Mouse (Mus musculus) gastrocnemius, adult 18-20 months (tissue): ENCODE measurements at regions not wholly inside any gene's neighbourhood (a gene's known extent, or its start where the extent isn't known, plus 50 kb on each side); places are given as distances from the start of the nearest gene placed in this dataset.

Experiments
- DNase-seq: peaks from one replicate; pipeline ENCODE4 v3.0.0; 2021; ENCODE audit warnings: low spot score

DNA sequence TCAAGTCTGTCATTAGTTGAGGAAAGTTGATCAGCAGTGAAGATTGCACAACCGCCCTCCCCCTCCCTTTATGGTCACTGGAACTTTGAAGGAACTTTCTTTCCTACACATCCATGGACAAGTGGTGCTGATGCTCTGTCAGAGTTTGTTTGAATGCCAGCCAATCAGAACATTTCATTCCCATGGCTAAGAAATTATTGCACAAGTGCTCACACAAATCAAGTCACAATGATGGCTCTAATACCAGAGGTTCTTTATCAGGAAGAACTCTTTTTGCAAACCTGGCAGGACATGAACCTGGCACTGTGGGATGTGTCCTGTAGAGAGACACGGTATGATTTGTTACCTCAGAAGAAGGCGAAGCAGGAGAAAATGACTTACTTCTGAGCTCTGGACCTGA lies 54.3 kb upstream of the Spry2 start:
- DNase-seq: peak; percentile 39

DNA sequence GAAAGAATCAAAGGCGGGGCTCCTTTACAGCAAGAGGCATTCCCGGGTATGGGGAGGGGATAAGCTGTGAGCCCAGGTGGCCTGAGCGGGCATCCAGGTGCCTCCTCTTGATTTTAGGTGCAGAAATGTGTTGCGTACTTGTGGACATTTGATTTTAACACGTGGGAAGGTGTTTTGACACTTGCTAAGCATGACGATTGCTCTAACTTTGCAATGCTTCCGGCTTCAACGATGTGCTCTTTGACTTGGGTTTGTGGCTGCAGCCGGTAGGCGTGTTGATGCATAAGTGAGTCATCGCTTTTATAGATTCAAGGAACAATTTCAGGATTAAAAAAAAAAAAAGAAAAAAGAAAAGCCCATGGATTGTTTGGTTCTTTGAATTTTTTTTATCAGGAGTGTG lies 58.5 kb upstream of the Spry2 start:
- DNase-seq: no peak

DNA sequence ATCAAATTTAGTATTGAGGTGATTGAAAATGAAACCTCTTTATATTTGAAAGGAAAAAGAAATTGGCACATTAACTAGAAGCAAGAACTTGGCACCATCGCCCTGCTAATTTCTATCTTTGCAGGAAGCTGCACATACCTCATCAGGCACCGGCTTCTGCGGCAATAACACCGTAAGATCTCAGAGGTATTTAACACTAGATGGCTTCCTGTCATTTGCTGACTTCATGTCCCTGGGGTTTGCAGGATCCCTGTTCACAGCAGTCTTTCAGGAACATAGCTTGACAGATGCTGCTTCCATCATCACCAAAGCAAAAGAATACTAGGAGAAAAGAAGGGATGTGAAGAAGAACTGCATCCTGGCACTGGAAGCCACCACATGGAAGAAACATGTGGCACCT lies 60.2 kb upstream of the Spry2 start:
- no peak for DNase-seq

DNA sequence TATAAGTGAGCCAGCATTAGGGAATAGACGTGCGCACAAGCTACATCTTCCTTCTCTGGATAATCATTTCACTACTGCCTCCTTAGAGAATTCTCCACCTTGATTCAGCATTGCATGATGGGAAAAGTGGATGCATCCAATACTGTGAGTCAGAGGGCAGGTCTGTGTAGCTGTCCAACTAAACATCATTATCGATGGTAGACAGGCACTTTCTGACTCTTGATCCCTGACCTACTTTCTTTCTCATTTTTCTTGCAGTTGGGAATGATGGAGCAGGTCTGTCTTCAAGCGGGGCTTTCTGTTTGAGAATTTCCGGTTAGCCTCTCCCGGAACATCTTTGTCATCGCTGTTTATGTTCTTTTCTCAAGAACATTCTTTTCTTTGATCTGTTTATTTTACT lies 61.4 kb upstream of the Spry2 start:
- peak; percentile 50 for DNase-seq

DNA sequence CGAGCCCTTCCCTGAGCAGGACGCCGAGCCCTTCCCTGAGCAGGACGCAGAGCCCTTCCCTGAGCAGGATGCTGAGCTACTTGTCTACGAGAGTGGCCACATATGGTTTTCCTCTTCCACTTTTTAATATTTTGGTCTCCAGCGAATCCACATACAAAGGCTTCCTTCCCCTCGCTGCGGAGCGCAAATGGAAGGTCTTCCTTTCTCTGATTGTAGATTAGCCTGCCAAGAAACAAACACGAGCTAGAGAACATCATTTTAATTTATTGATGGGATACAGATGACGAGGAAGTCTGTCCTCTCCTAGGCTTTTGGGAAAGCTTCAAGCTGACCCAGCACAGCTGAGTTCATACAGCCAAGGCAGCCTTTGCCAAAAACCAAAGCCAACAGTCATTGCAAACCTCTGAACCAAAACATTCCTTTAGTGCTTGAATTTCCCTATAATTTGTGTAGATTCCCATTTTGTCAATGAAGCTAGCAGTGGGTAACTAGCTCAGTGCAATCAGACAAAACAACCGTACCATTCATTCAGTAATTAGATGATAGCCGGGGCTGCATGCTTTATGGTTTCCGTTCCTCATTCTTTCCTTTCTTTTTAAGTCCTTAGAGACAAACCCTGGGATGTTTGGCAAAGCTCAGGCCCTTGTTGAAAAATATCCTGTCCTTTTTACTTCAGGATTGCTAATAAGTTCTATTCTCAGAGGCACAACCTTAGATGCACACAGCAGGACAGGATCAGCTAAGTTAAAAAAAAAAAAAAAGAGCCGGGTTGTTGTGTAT lies 83.1 kb upstream of the Spry2 start:
- DNase-seq: peak; percentile 61

DNA sequence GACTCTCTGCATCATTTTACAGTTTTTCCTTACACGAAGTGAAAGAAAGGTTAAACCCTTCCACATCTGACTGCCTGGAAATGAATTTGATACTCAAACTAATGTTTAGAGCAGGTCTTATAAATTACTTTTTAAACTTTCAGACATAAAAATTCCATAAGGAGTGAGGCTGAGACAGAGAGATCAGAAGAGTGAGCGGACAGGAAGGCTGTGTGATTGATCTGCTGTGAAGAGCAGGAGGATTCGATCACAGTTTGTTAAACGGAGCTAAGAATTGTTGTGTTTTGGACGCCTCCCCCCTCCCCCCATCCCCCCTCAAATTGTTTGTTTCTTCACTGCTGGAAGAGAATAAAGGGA lies 83.7 kb upstream of the Spry2 start:
- no peak for DNase-seq

DNA sequence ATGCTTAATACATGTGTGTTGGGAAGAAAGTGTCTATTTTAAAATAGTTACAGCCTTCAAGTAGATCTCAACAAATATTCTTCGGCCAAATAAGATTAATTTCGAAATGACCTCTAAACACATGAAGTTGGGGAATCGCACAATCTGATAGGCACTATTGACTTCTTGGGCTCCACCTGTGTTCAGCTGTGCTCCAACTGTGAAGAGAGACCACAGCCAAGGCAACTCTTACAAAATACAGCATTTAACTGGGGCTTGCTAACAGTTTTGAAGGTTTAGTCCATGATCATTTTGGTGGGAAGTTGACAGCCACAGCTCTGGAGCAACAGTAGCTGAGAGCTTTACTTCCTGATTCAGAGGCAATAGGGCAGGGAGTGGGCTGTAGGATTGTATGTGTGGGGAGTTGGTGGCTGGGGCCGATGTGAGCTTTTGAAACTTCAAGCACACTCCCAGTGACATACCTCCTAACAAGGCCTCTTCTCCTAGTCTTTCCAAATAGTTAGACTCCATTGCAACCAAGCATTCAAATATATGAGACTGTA lies 90.8 kb upstream of the Spry2 start:
- no peak for DNase-seq

DNA sequence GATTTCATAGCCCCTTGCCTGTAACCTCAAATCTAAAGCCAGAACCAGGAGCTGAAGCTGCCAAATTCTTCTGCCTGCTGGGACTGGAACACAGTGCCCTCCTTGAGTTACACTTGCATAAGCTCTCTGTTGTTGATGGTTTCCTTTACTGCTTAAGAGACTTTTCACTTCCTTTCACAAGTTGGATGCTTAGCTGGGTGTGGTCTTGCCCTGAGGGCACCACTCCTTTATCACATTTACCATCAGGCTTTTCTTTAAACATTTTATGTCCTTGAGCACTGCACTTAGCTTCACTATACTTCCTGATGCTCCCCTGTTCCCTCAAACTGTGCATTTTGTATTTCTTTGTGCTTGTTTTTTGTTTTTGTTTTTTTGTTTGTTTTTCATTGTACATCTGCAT lies 92.1 kb upstream of the Spry2 start:
- DNase-seq: no peak

DNA sequence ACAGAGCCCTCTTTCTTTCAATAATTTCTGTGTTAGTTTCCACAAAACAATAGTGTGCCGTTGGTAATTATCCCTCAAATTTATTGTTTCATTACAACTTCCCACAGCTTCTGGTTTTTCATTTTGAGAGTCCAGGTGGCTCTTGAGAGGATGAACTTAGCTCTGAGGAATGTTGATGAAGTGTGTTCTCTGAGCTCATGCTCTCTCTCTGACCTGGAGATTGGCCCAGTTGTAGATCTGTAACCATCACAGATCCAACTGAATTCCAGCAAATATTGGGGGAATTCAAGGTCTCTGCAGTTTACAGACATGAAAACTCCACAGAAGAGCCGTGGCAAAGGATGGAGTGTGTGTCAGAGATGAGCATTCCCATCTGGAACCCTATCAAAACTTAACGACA lies 96.5 kb upstream of the Spry2 start:
- peak; percentile 52 for DNase-seq

DNA sequence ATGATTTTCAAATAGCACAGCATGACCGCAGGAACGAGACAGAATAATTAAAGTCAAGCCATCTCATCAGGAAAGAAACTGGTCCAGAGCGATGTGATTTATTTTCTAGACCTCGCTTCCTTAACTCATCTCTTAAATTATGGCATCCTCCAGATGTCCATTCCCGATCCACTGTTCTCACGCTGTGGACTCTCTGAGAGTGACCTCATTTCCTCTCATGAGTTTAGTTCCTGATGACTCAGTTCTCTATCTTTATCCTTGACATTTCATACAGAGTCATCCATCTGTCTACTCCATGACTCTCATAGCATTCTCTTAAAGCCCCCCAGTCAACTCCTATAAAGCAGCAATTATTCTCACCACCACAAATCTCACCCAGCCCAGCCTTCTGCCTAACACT lies 103.2 kb upstream of the Spry2 start:
- DNase-seq: no peak

DNA sequence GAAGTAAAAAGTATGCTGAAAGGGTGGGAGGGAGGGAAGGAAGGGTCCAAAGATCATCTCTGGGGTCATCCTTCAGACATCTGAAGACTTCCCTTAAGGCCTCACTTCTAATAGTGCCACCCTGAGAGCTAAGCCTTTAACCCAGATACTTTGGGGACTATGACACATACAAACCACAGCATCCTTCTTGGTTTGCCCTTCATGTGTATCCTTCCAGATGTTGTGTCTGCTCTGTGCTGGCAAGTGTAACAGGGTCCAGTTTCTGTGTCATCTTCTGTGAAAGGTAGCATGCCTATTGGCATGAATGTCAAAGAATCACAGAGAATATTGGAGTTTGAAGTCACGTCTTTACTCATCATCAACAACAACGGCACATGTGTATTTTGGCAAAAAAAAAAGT lies 98.2 kb upstream of the Trim52 start:
- no peak for DNase-seq

DNA sequence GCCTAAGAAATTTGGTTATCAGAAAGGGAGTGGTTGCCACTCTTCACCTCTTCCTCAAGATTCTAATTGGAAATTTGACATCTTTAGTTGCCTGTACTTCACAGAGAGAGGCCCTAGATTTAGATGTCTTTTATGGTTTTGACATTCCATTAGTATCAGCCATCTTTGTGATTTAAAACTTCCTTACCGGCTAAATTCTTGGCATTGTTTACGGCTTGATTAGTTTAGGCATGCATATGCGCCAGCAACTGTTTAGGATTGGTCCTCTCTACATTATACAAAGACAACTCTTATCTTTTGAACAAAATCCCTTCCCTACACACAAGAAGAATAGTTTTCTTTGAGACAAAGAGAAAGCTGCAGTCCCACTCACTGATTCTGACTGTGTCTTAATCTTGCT lies 97.0 kb upstream of the Trim52 start:
- DNase-seq: no peak

DNA sequence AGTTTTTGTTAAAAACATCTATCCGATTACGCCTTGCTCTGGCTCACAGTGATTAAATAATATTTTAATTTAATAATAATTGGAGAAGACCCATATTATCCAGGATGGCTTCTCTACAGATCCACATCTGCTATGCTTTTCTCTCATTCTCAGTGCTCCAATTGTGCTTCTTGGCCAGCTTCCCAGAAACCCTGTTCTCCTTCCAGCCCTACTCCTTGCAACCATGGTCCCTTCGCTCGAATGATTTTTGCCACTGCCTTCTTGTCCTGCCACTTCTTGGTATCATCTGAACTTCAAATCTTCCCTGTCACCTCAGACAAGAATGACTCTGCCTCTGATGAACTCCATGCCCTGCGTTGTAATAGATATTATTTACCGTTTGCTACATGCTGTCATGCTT lies 95.0 kb upstream of the Trim52 start:
- DNase-seq: peak; percentile 42

DNA sequence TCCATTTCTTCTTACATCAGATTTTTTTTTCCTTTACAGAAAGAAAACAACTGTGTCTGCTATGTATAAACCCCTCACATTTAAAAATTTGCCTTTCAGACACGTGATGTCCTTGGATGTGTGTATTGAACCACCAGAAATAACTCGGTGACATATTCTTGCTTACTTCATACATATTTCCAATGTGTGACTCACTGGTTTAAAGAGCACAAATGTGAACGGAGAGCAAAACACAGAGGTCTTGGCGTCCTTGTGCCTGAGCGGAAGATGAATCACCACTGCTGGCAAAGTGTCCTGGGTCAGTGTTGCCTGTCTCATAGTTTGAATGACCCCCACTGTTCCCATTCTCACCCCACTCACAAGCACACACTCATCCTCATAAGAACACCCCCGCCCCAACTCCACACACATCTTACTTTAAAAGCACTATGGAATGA lies 94.0 kb upstream of the Trim52 start:
- DNase-seq: peak; percentile 77

DNA sequence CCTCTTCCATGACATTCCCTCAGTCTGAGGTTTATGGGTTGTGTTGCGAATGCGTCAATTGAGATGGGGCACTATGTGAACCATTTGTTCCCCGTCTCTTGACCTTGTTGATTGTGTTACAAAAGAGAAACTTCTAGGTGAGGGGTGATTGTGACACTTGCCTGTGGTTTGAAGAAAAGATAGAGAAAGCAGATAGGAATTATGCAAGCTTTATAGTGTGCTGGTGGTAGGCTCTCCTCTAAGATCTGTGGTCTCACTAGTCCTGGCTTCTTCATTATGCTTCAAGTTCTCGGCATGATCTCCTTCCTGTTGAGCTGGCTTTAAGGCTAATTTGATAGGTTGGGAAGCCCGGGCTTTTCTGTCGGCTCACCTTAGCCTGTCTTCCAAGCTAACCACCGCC lies 83.2 kb upstream of the Trim52 start:
- no peak for DNase-seq

DNA sequence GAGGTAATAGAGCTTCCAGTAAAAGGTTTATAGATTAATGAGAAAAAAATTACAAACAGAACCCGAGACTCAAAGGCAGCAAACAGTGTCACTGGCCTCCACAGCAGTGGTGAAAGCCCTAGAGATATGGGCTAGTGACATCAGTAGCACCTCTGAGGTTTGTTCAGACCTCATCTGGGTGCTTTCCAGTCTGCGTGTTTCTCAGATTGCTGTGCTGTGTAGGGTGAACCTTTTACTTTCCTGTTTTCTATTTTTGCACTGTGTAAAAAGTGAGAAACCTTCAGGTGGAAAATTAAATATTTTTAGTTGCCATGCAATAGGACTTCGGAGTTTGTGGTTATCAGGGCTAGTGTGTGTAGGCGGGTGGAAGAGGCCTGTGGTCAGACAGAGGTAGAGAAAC lies 79.2 kb upstream of the Trim52 start:
- no peak for DNase-seq

DNA sequence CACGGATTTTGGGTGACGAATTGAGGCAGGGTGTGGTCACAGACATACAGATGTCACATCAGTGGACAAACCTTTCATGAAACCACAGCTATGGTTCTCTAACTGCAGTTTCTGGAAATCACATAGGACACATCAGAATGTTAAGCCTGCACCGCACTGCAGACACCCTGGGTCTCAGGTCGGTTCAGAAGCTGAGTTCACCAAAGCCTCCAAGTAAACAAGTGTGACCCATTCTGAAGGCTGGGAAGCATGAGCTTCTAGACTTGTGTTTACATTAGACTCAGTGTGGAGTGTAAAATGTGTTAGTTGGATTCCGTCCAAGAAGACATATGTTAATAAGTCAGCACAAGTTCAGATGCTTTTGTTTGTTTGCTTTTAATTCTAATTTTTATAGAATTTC lies 78.3 kb upstream of the Trim52 start:
- no peak for DNase-seq

DNA sequence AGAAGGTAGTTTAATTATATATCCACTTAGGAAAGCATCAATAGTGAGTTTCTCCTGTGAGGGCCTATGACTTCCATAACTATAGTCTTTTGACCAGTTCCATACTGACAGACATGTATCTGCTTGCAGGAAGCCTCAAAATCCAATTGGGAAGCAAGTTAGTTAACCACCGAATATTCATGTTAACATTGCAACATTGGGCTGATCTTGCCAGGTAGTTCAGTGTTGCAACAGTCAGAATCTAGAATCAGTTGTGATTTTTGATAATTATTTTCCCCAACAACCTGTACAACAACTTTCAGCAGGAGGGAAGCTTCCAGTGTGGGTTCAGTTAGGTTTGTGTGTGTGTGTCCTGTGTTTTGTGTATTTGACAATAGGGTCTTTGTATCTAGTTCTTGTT lies 74.9 kb upstream of the Trim52 start:
- DNase-seq: no peak

DNA sequence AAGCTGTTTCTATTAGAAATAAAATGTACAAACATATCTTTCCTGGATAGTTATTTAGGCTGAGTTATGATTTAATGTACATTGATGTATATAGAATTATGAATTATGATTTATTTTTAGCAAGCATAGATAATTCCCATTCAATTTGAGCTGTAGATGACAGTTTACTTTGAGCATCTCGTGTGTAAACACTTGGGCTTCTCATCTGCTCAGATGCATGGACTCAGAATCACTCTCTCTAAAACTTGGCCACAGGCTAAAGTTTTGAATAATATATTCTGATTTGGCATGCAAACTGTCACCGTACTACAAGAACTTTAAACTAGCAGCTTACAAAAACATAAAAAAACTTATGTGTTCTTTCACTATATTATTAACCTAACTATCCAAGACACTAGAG lies 72.2 kb upstream of the Trim52 start:
- DNase-seq: no peak

DNA sequence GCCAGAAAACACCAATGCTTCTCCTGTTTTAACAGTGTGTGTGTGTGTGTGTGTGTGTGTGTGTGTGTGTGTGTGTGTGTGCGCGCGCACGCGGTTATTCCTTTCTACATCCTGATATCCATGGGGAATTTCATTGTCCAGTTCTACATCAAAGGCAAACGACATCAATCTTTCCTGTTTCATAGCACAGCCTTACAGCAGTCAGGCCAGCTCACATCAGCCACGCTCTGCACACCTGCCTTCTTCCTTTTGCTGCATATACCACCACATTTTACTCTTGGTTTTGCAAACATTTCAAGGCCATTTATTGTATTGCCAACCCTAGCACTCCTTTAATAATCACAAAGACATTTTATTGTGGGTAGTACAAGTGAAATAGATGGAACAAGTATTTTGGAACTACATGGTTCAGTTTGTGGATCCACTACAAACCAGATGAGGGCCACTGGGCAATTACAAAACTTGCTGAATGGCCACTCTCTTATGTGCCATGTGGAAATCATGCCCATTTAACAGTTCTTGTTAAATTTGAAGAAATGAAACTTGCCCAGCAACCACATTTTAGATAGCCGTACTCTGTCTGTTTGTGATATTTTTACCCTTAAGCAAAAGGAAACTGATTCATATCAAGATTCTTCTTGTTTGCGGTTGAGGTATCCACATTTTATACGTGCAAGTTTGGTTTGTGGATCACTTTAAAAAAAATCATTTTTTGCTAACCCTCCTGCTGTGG lies 70.9 kb upstream of the Trim52 start:
- no peak for DNase-seq

DNA sequence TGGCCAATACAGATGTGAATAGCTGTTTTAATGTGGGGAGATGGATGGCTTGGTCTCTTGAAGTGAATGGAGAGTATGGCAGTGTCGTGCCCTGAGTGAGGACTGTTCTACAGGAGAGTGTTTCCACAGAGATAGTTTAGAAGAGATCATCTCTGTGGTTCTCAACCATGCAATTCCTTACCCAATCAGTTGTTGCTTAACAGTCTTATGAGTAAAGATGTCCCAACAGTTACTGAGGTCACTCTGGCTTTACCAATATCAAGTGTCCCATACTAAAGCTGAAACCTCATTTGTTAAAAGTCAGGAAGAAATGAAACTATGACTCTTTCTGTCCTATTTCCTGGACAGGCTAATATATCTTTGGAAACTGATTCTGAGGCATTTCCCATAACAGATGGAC lies 61.7 kb upstream of the Trim52 start:
- no peak for DNase-seq

DNA sequence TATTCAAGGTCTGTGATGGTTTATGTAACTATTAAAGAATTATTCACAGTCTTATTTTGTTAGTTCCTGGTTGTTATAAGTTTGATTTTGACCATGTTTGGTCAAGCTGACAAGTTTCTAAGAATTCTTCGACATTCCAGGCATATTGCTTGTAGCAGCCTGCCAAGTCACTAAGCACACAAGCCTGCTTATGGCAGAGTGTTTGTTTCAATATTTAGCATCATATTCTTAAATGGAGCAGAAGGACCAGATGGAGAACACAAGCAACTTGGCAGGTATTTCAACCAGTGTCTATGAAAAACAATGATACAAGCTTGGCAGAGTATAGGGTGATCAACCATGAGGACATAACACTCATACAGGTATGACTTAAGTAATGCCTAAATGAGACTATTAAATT lies 55.8 kb upstream of the Trim52 start:
- DNase-seq: no peak
